ENCODE assay signal across 7 mouse cellular contexts in genomic region chr13:18485785-18486184, GRCm38 (mm10).
DNase-seq lines count a peak whose midpoint lies in the region; TF ChIP-seq lines count a peak whose summit lies in the region.
"Not testable (repeated sequence)": the region's sequence is repeated elsewhere in the genome, so short reads cannot be mapped to it uniquely, and the experiment has no call there.

No protein-coding gene starts in this region.

- H3K27ac ChIP-seq in ES-Bruce4 (ENCODE audit: insufficient read depth, low read length), result peak overlapping the region; percentile 69; the same call in 1 of the 2 replicates
- H3K27ac ChIP-seq in ES-E14 (ENCODE audit: insufficient read depth, low read depth, low read length, poor library complexity, severe bottlenecking), result peak overlapping the region; percentile 53; the same call in 1 of the 2 replicates

- H3K27me3 ChIP-seq in ES-Bruce4 (ENCODE audit: control insufficient read depth, insufficient read depth, low read length, poor library complexity, severe bottlenecking), result not testable (repeated sequence)

- H3K36me3 ChIP-seq in ES-Bruce4 (ENCODE audit: control insufficient read depth, insufficient read depth, low read length, poor library complexity, severe bottlenecking); ES-E14 (ENCODE audit: control insufficient read depth, insufficient read depth, low read length, poor library complexity, severe bottlenecking): not testable (repeated sequence)

- not testable (repeated sequence) for TF ChIP-seq CTCF in ES-Bruce4 (IDR thresholded peaks at IDR 0.05; ENCODE audit: low read depth, low read length)

- TF ChIP-seq EP300 in ES-Bruce4 (IDR thresholded peaks at IDR 0.05; ENCODE audit: insufficient read depth, low read depth, low read length), result peak; percentile 90

- in situ Hi-C loops in ES-E14 (cut with MboI; ENCODE audit: low sequenced_read_pairs in 2 of 2, unreplicated experiment in 2 of 2), result not testable (repeated sequence)

- peak; percentile 94 for DNase-seq in ES-CJ7 (ENCODE audit: low read depth, low spot score)
- DNase-seq in ES-E14 (ENCODE audit: low read depth, low spot score), result peak; percentile 47
- peak; percentile 95 for DNase-seq in R1 (ENCODE audit: low read depth, low spot score)
- DNase-seq in WW6 (ENCODE audit: low read depth, low spot score), result peak; percentile 64
- DNase-seq in ZHBTc4 (ENCODE audit: low read depth, low spot score), result peak; percentile 91
- peak; percentile 60 for DNase-seq in heart, adult 11 months

- not testable (repeated sequence) for TF ChIP-seq POLR2A in ES-Bruce4 (IDR thresholded peaks at IDR 0.05; ENCODE audit: insufficient read depth, low read length)

- H3K9me3 ChIP-seq in ES-Bruce4 (replicated peaks; ENCODE audit: control insufficient read depth, insufficient read depth, low read length, poor library complexity, severe bottlenecking); ES-E14 (ENCODE audit: control insufficient read depth, insufficient read depth, low read depth, low read length): not testable (repeated sequence)

- not testable (repeated sequence) for H3K4me1 ChIP-seq in ES-Bruce4 (ENCODE audit: control insufficient read depth, insufficient read depth, low read length); ES-E14 (ENCODE audit: control insufficient read depth in 2 of 2, insufficient read depth in 2 of 2, low read length in 2 of 2, poor library complexity in 1 of 2)

- not testable (repeated sequence) for H3K9ac ChIP-seq in ES-Bruce4 (ENCODE audit: low read depth, poor library complexity, severe bottlenecking); ES-E14 (ENCODE audit: insufficient read depth, low read depth, low read length, poor library complexity, severe bottlenecking)

- H3K4me3 ChIP-seq in ES-Bruce4 (ENCODE audit: low read depth, low read length); ES-E14 (ENCODE audit: insufficient read depth in 1 of 2, low read depth in 1 of 2, low read length in 2 of 2, poor library complexity in 1 of 2, severe bottlenecking in 1 of 2): not testable (repeated sequence)
